Mouse (Mus musculus): ENCODE results near the gene Mrps14. TPM values are rescaled to one million over a fixed set of nuclear protein-coding genes. Genes with fewer than 3 reads are reported as not detected.

The Mrps14 gene
- total and polyA plus RNA-seq, 2 experiments from 2014 or later = 22.9 to 129 TPM

GRCm38 (mm10) chr1:160166600-160166999 lies 28.4 kb upstream of the Mrps14 start:
- TF ChIP-seq CTCF (IDR thresholded peaks at IDR 0.05; ENCODE audit: low read depth) = no peak
- H3K9ac ChIP-seq = no peak overlapping the region
- H3K9me3 ChIP-seq (ENCODE audit: low read length) = no peaks in the 10 kb centered on the region
- H3K36me3 ChIP-seq (ENCODE audit: insufficient read depth) = no peaks in the 10 kb centered on the region
- H3K4me3 ChIP-seq (ENCODE audit: low read depth, low read length) = no peak overlapping the region
- no peaks in the 10 kb centered on the region for H3K4me1 ChIP-seq (ENCODE audit: insufficient read depth)
- DNase-seq (no peak), ATAC-seq (no peak)
- H3K27ac ChIP-seq (ENCODE audit: low read depth, low read length) = no peak overlapping the region
- no peak overlapping the region for H3K4me2 ChIP-seq (ENCODE audit: low read depth)
- H3K27me3 ChIP-seq (ENCODE audit: insufficient read depth, low read length) = no peaks in the 10 kb centered on the region
- 77% methylated on average over 3 of the region's 5 CpGs for WGBS

GRCm38 (mm10) chr1:160176903-160177302 lies 18.1 kb upstream of the Mrps14 start:
- Histone ChIP-seq H3K9me3 (ENCODE audit: low read length) (no peaks in the 10 kb centered on the region), H3K4me1 (ENCODE audit: insufficient read depth) (no peaks in the 10 kb centered on the region; the same call in 1 of the 2 replicates), H3K36me3 (ENCODE audit: insufficient read depth) (no peaks in the 10 kb centered on the region), H3K9ac (no peak overlapping the region), H3K27ac (ENCODE audit: low read depth, low read length) (peak overlapping the region; percentile 50; the same call in 1 of the 2 replicates), H3K4me2 (ENCODE audit: low read depth) (no peak overlapping the region), H3K27me3 (ENCODE audit: insufficient read depth, low read length) (no peaks in the 10 kb centered on the region), H3K4me3 (ENCODE audit: low read depth, low read length) (no peak overlapping the region)
- ATAC-seq (peak; percentile 48), DNase-seq (no peak)
- 61% methylated on average over 8 of the region's 8 CpGs for WGBS
- no peak for TF ChIP-seq CTCF (IDR thresholded peaks at IDR 0.05; ENCODE audit: low read depth)

GRCm38 (mm10) chr1:160181216-160181615 lies 13.8 kb upstream of the Mrps14 start:
- no peaks in the 10 kb centered on the region for H3K27me3 ChIP-seq (ENCODE audit: insufficient read depth, low read length)
- 57% methylated on average over 4 of the region's 4 CpGs for WGBS
- H3K4me3 ChIP-seq (ENCODE audit: low read depth, low read length) = no peak overlapping the region
- H3K9me3 ChIP-seq (ENCODE audit: low read length) = no peaks in the 10 kb centered on the region
- H3K36me3 ChIP-seq (ENCODE audit: insufficient read depth) = no peaks in the 10 kb centered on the region
- DNase-seq = no peak
- H3K4me2 ChIP-seq (ENCODE audit: low read depth) = no peak overlapping the region
- no peak overlapping the region for H3K9ac ChIP-seq
- no peak for TF ChIP-seq CTCF (IDR thresholded peaks at IDR 0.05; ENCODE audit: low read depth)
- no peak overlapping the region for H3K27ac ChIP-seq (ENCODE audit: low read depth, low read length)
- ATAC-seq = no peak
- H3K4me1 ChIP-seq (ENCODE audit: insufficient read depth) = no peaks in the 10 kb centered on the region; the same call in 1 of the 2 replicates

GRCm38 (mm10) chr1:160184506-160184905 lies 10.5 kb upstream of the Mrps14 start:
- DNase-seq (peak; percentile 89), ATAC-seq (peak; percentile 97)
- H3K27me3 ChIP-seq (ENCODE audit: insufficient read depth, low read length) = no peaks in the 10 kb centered on the region
- H3K4me1 ChIP-seq (ENCODE audit: insufficient read depth) = no peaks in the 10 kb centered on the region
- WGBS = 12% methylated on average over 5 of the region's 5 CpGs
- H3K4me3 ChIP-seq (ENCODE audit: low read depth, low read length) = no peak overlapping the region
- H3K4me2 ChIP-seq (ENCODE audit: low read depth) = peak overlapping the region; percentile 24; the same call in 1 of the 2 replicates
- H3K9me3 ChIP-seq (ENCODE audit: low read length) = no peaks in the 10 kb centered on the region
- H3K27ac ChIP-seq (ENCODE audit: low read depth, low read length) = no peak overlapping the region
- no peaks in the 10 kb centered on the region for H3K36me3 ChIP-seq (ENCODE audit: insufficient read depth)
- no peak overlapping the region for H3K9ac ChIP-seq
- peak; percentile 93 for TF ChIP-seq CTCF (IDR thresholded peaks at IDR 0.05; ENCODE audit: low read depth)

GRCm38 (mm10) chr1:160195337-160195663 lies 285 bp downstream of the Mrps14 start:
- peak overlapping the region; percentile 88 for H3K9ac ChIP-seq
- peak; percentile 36 for ATAC-seq
- H3K4me1 ChIP-seq (ENCODE audit: insufficient read depth) = 0 out of 2 replicates have a peak, but pooled peaks cover 6% of the 10 kb centered on the region
- H3K27ac ChIP-seq (ENCODE audit: low read depth, low read length) = peak overlapping the region; percentile 89
- peak overlapping the region; percentile 90 for H3K4me3 ChIP-seq (ENCODE audit: low read depth, low read length)
- peak overlapping the region; percentile 71 for H3K4me2 ChIP-seq (ENCODE audit: low read depth)
- peaks cover 19% of the 10 kb centered on the region for H3K36me3 ChIP-seq (ENCODE audit: insufficient read depth)
- DNase-seq = no peak
- no peak for TF ChIP-seq CTCF (IDR thresholded peaks at IDR 0.05; ENCODE audit: low read depth)
- WGBS = under 1% methylated on average over 13 of the region's 13 CpGs
- H3K9me3 ChIP-seq (ENCODE audit: low read length) = no peaks in the 10 kb centered on the region
- H3K27me3 ChIP-seq (ENCODE audit: insufficient read depth, low read length) = no peaks in the 10 kb centered on the region

GRCm38 (mm10) chr1:160205486-160205885 lies 10.5 kb downstream of the Mrps14 start:
- H3K9me3 ChIP-seq (ENCODE audit: low read length) = no peaks in the 10 kb centered on the region
- no peaks in the 10 kb centered on the region for H3K27me3 ChIP-seq (ENCODE audit: insufficient read depth, low read length)
- no peak overlapping the region for H3K9ac ChIP-seq
- peaks cover 4% of the 10 kb centered on the region; the same call in 1 of the 2 replicates for H3K4me1 ChIP-seq (ENCODE audit: insufficient read depth)
- no peak overlapping the region for H3K27ac ChIP-seq (ENCODE audit: low read depth, low read length)
- DNase-seq = no peak
- no peak for ATAC-seq
- no peak overlapping the region for H3K4me3 ChIP-seq (ENCODE audit: low read depth, low read length)
- H3K4me2 ChIP-seq (ENCODE audit: low read depth) = no peak overlapping the region
- H3K36me3 ChIP-seq (ENCODE audit: insufficient read depth) = peaks cover 55% of the 10 kb centered on the region
- no peak for TF ChIP-seq CTCF (IDR thresholded peaks at IDR 0.05; ENCODE audit: low read depth)

- Histone ChIP-seq H3K4me1 (ENCODE audit: insufficient read depth) (peaks cover 14% of the 10 kb centered on the region), H3K27ac (ENCODE audit: low read depth, low read length) (no peak overlapping the region), H3K4me2 (ENCODE audit: low read depth) (no peak overlapping the region), H3K9me3 (ENCODE audit: low read length) (no peaks in the 10 kb centered on the region), H3K27me3 (ENCODE audit: insufficient read depth, low read length) (no peaks in the 10 kb centered on the region), H3K9ac (no peak overlapping the region), H3K4me3 (ENCODE audit: low read depth, low read length) (no peak overlapping the region), H3K36me3 (ENCODE audit: insufficient read depth) (peaks cover 29% of the 10 kb centered on the region)
- no peak for ATAC-seq
- DNase-seq = no peak
- 13% methylated on average over 2 of the region's 2 CpGs for WGBS
- no peak for TF ChIP-seq CTCF (IDR thresholded peaks at IDR 0.05; ENCODE audit: low read depth)
Measured at GRCm38 (mm10) chr1:160209844-160210243, 14.8 kb downstream of the Mrps14 start.

All from forebrain, postnatal 0 days (tissue).